Mouse (Mus musculus) heart, postnatal 10 days (tissue): ENCODE results near the gene Elmsan1. TPM values are rescaled to one million over a fixed set of nuclear protein-coding genes. Genes with fewer than 3 reads are reported as not detected.

ENCODE experiments used
- DNase-seq, 2 experiments: peaks; one replicate each; pipeline ENCODE4 v3.0.0; 2021
- intact Hi-C: fragments of 180-260 bp; cut with DNase I; formaldehyde crosslinking; loops from one replicate; pipeline ENCODE4 v1.15.1; 2025
- total RNA-seq, 2 experiments: library from RNA; stranded (reverse); gene quantifications; 2 replicates each; pipeline ENCODE4 v1.2.3; 2021

Gene Elmsan1
- total RNA-seq, 2 experiments from 2014 or later, result 19.5 to 20.3 TPM

GRCm38 (mm10) chr12:84194400-84195109, 24.1 kb downstream of the Elmsan1 start:
- intact Hi-C loops, result loop anchor here (2.0 kb wide), 1 partner anchor 24 kb away; the partner anchor contains the start of gene Elmsan1
- DNase-seq, result no peak

DNA sequence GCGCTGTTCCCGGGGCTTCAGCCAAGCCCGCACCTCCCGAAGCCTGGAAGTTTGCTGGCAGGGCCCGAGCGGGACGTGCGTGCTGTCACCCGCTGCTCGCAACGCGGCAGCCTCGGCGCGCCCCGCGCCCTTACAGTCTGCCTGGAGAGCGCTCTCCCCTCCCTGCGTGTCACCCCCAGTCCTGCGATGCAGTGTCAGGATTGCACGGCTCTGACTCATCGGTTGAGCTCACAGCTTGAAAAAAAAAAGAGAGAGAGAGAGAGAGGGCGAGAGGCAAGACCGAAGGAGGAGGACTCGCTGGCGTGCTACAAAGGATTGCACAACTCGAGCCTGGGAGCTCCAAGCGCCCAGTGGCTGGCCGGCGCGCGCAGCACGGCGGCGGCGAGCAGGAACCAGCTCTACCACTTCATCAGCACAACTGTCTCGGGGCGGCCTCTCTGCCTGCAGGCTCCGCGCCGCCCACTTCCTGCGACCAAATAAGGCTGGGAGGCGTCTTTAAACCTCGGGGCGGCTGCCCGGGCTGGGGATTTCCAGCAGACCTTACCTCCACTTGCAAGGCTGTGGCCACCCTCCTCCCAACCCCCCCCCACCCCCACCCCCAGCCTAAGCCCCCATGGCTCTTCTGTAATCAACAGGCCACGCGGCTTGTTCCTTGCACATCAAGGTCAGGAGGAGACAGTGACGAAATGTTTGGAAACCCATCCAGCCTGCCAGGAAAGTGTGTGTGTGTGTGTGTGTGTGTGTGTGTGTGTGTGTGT, 24.9 kb downstream of the Elmsan1 start:
- peak; percentile 94 to 96 for DNase-seq
- intact Hi-C loops, result loop anchor here (2.0 kb wide), 1 partner anchor 25 kb away; the partner anchor contains the start of gene Elmsan1

GRCm38 (mm10) chr12:84192741-84193641, 25.7 kb downstream of the Elmsan1 start:
- intact Hi-C loops, result no loop called here
- DNase-seq, result peak; percentile 79 to 85

DNA sequence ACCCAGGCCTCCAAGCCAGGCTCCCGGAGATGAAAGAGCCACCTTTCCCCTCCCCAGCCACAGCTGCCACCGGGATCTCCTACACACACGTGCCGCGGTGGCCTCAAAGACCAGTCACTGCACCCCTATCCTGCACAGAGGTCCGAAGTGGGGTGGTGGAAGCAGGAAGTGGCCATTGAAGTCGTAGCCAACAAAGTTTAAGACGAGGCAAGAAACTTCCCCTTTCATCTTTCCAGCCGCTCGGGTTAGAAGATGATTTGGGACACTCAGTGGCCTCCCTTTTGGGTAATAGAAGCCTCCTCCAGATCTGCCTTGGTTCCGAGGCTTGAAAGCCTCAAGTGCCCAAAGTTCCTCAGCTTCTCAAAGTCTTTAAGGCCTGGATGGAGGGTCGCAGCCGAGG, 26.4 kb downstream of the Elmsan1 start:
- DNase-seq, result no peak
- intact Hi-C loops, result no loop called here

DNA sequence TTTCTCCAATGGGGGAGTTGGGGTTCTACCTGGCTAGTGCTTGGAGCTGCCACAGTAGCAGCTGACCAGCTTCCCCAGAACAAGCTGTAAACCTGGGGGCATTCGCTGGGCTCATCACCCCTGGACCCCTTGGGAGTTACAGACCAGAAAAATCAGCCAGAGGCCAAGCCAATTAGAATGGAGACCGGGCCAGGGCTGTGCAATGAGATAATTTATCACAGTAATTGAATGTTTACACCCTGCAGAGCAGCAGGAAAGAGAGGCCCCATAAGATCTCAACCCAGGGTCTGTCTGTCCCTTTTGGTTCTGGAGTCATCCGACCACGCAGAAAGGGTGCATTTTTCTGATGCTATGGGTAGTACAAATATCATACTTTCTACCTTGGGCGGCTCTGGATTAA, 26.9 kb downstream of the Elmsan1 start:
- DNase-seq, result no peak
- intact Hi-C loops, result no loop called here

DNA sequence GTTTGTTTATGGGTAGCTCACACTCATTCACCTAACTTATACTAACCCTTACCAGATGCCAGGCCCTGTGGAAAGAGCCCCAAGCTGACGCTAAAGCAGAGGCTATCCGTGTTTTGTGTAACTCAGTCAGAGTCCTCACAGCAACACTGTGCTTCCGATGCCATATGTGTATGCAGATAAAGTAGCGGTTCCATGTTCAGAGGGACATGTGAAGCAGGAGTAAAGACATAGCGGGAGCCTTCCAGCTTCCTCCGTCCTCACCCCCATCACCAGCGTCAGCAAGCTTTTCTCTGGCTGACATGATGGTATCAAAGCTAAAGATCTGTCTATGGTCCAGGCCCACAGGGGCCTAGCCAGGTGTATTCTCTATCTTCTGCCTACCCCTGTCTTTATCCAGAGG, 27.5 kb downstream of the Elmsan1 start:
- DNase-seq, result no peak
- intact Hi-C loops, result no loop called here

GRCm38 (mm10) chr12:84190151-84190820, 28.4 kb downstream of the Elmsan1 start:
- DNase-seq, result no peak
- intact Hi-C loops, result no loop called here

DNA sequence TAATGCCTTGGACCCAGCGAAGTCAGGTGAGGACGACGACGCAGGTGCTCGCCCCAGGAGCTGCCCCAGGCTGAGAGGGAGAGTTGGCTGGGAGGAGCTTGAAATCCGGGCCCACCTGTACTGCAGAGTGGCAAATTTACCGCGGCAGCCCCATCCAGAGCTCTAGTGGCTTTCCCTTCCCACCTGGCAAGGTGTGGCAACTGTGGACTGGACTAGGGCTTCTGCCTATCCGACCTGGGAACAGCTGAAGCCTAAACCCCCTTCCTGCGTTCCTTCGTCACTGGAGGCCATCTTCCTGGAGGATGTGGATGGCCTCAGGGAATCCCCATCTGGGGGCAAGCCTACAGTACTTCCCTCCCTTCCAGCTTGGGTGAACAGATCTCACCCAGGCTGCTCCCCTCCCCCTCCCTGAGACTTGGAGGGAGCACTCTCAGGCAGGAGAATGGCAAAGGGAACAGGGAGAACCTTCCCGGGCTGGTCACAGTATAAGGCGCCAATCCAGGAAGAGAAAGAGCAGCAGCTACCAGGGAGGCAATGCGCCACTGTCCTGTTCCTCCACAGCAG, 29.7 kb downstream of the Elmsan1 start:
- intact Hi-C loops, result no loop called here
- no peak for DNase-seq

GRCm38 (mm10) chr12:84187752-84188601, 30.7 kb downstream of the Elmsan1 start:
- peak; percentile 65 to 66 for DNase-seq

GRCm38 (mm10) chr12:84186950-84187349, 31.7 kb downstream of the Elmsan1 start:
- DNase-seq, result peak; percentile 62 to 63
- intact Hi-C loops, result no loop called here

More at GRCm38 (mm10) chr12:84187752-84188601, 30.7 kb downstream of the Elmsan1 start:
- intact Hi-C loops, result no loop called here

GRCm38 (mm10) chr12:84186536-84186935, 32.1 kb downstream of the Elmsan1 start:
- intact Hi-C loops, result no loop called here
- DNase-seq, result no peak

GRCm38 (mm10) chr12:84185547-84185946, 33.1 kb downstream of the Elmsan1 start:
- no peak for DNase-seq
- intact Hi-C loops, result no loop called here

DNA sequence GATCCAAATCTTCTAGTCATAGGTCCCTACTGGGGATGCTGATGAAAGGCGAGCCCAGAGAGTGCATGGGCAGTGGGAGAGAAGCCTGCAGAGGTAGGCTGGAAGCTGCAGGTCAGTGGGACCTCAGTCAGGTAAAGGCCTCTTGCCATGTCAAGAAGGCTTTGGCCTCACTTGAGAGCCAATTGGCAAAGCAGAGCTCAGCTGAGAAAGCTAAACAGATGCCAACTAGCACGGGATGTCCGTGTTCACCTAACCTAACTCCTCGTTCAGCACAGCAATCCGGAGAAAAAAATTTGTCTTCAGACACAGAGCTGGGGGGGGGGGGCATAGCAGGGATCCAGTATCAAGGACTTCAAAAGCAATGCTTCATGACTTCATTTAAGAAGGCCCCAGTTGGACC, 33.7 kb downstream of the Elmsan1 start:
- no peak for DNase-seq
- intact Hi-C loops, result no loop called here

- intact Hi-C loops, result no loop called here
- DNase-seq, result no peak
Observed at GRCm38 (mm10) chr12:84181999-84182398, 36.7 kb downstream of the Elmsan1 start.

GRCm38 (mm10) chr12:84180701-84181435, 37.8 kb downstream of the Elmsan1 start:
- DNase-seq, result peak; percentile 87 to 88
- intact Hi-C loops, result no loop called here

GRCm38 (mm10) chr12:84180090-84180489, 38.6 kb downstream of the Elmsan1 start:
- intact Hi-C loops, result no loop called here
- no peak for DNase-seq

GRCm38 (mm10) chr12:84178652-84179445, 39.8 kb downstream of the Elmsan1 start:
- DNase-seq, result no peak
- intact Hi-C loops, result no loop called here

DNA sequence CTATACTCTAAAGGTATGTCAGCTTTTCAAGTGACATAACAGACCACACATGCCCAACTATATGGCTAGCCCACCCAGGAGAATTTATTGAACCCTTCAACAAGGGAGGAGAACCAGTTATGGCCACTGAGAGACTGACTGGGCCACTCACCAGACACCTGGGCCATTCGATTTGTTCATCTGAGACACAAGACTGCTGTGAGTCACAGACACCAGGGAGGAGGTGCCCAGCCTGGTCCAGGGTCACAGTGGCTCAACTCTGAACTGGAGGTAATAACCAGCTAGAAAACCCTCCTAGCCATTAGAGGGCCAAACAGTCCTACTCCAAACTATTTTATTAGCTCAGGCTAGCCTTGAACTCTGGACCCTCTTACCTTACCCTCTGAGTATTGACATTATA, 40.6 kb downstream of the Elmsan1 start:
- intact Hi-C loops, result no loop called here

More for the DNA sequence above, 40.6 kb downstream of the Elmsan1 start:
- no peak for DNase-seq
